Mouse (Mus musculus) kidney, adult 2 months (tissue): ENCODE data around the gene Gadd45b.

Source experiments
- CTCF ChIP-seq: fragments of 200-500 bp; conservative IDR thresholded peaks from 2 replicates; pipeline ENCODE4 v1.5.1; 2011; ENCODE audit warnings: low read depth, mild to moderate bottlenecking, control low read depth, low read length, moderate library complexity, mixed read lengths; ENCODE audit not compliant: insufficient read depth, insufficient read length
- POLR2A ChIP-seq: fragments of 200-500 bp; IDR thresholded peaks from one replicate; pipeline ENCODE4 v1.6.1; 2011; ENCODE audit warnings: low read depth, low read length, control low read depth

DNA sequence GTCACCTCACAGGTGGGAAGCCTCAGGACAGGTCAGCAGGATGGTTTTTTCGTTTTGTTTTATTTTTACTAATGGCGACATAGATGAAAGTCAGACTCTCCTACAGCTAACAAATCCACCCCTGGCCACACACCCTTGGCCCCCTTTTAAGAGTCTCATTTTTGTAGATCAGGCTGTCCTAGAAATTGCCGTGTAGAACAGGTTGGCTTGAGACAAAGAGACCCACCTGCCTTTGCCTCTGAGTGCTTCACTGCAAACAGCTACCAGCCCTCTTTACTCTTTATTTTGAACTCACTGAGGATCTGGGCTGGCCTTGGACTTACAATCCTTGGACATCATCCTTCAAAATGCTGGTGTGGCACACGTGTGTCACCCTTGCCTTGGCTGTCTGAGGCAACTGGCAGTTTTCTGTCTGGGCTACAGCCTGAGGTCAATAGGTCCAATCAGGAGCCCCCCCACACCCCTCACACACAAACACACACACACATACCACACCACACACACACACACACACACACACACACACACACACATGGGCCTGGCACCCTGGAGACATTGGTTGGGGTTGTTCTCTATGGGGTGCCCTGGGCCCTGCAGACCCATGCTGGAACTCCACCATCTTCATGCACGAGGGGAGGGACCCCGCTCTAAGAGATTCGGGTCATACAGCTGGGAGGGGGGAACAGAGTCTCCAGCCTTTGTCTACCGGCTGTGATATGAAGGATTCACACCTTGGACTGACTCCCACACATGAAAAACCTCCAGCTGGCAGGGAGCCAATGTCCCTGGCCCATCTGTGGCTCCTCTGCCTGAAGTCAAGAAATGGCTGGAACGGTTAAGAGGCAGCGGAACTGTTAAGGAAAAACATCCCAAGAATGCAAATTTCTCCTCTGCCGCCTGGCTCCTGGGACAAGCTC, 42.5 kb downstream of the Gadd45b start:
- TF ChIP-seq CTCF (no peak), POLR2A (no peak)
